Mouse (Mus musculus): ENCODE measurements around the gene Meis2.

DNA sequence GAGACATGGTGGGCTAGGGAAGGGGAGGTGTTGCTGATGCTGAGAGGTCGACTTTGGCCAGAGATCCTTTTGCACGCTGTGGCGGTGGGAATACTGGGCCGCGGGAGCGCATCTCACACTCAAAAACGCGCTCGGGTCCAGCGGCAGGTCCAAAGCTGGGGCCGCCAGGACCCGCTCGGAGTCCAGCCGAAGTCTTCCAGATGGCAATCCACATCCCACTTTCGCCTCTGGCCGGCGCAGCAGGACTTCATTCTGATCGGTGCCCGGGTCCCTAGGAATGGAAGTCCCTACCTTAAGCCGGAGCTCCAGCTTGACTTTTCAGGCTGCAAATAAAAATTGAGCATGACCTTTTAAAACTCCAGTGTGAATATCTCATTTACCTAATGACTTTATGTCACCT, 9.8 kb upstream of the Meis2 start:
- TF ChIP-seq ZNF384 (IDR thresholded peaks at IDR 0.05; ENCODE audit: low read depth, low read length), result no peak
- TF ChIP-seq ZC3H11A (IDR thresholded peaks at IDR 0.05; ENCODE audit: borderline replicate concordance, low read depth, low read length), result no peak

Measured in ES-E14 (cell line).